Mouse (Mus musculus) liver, embryonic 15.5 days (tissue): ENCODE measurements around the gene Ifitm7. TPM values are rescaled to one million over a fixed set of nuclear protein-coding genes. Genes with fewer than 3 reads are reported as not detected.

Experiments used
- polyA plus RNA-seq: library from polyadenylated mRNA; unstranded; fragments of >200 nt; fragmentation: Nextera tagmentation; extraction: Ambion mirVana; gene quantifications from 2 replicates; pipeline ENCODE4 v1.2.1, GENCODE M21; 2015

Gene Ifitm7
- polyA plus RNA-seq, 1 experiment from 2014 or later: not detected

Other genes starting within 250 kb of the Ifitm7 start
- gene Rrn3, start 206.2 kb downstream of the Ifitm7 start, polyA plus RNA-seq: 19.2 and 21.0 TPM in 2 replicates
- gene Ntan1, start 168.0 kb downstream of the Ifitm7 start, polyA plus RNA-seq: 38.0 and 38.7 TPM in 2 replicates
- gene Pdxdc1, start 83.8 kb downstream of the Ifitm7 start, polyA plus RNA-seq: 23.8 and 26.2 TPM in 2 replicates
- 1.5 and 1.9 TPM in 2 replicates for gene Mpv17l, start 83.7 kb downstream of the Ifitm7 start, polyA plus RNA-seq
- 0.05 and 0.09 TPM in 2 replicates for gene 2900011O08Rik, start 284 bp downstream of the Ifitm7 start, polyA plus RNA-seq
- 51.9 and 54.5 TPM in 2 replicates for gene Nde1, start 176.4 kb upstream of the Ifitm7 start, polyA plus RNA-seq
- gene Marf1, start 176.5 kb upstream of the Ifitm7 start, polyA plus RNA-seq: 5.5 and 5.6 TPM in 2 replicates